Mouse (Mus musculus) adipocyte (in vitro differentiated cells): ENCODE results near the gene Pcnx3.

ENCODE experiments used
- DNase-seq: peaks from one replicate; pipeline ENCODE4 v3.0.0-alpha.2; 2016; ENCODE audit warnings: low spot score

Pcnx3 gene

DNA sequence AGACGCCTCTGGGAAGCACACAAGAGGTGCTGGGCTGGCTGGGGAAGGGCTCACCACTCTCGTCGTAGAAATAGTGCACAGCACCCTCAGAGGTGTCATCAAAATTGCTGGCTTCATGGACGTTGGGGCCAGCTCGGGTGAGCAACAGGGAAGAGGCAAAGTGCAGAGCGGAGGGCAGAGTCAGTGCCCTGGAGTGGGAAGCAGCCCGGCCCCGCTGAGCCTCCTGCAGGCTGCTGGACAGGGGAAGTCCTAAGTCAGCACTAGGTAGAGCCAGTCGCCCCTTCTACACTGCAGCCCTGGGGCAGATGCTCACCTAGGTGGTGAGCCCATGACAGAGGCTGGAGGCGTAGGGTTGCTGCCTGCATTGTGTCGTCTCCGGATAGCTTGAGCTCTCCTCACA, 4.5 kb downstream of the Pcnx3 start:
- DNase-seq, result no peak

DNA sequence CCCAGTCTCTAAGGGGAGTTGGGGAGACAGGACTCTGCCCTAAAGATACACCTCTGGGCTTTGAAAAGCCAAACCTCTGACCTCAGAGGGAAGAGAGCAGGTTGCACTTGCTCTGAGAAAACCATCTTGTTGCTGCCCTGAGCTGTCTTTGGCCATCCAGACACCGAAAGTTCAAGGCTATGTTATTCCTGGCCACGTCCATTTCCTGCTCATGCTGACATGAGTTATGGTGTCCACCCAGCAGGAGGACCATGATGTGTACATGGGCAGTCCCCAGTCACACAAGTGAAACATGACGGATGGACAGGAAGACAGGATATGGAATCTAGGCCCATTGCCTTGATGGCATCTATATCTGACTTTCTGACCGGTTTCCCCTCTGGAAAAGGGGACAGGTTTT, 8.3 kb downstream of the Pcnx3 start:
- no peak for DNase-seq

DNA sequence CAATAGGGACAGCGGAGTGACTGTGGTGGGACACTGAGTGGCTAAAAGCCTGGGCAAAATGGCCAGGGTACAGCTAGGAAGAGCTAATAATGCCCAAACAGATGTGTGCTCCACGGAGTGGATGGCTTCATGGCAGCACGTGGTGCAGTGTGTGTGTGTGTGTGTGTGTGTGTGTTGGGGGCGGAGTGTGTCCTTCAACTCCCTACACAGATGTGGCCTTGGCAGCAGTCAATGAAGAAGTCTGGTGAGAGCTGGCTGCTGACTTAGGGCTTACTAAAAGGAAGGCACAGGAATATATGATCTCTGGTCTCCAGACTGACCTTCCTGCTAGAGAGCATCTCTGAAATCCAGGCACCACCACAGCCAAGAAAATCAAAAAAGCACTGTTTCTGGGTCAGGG, 20.3 kb downstream of the Pcnx3 start:
- DNase-seq, result no peak

DNA sequence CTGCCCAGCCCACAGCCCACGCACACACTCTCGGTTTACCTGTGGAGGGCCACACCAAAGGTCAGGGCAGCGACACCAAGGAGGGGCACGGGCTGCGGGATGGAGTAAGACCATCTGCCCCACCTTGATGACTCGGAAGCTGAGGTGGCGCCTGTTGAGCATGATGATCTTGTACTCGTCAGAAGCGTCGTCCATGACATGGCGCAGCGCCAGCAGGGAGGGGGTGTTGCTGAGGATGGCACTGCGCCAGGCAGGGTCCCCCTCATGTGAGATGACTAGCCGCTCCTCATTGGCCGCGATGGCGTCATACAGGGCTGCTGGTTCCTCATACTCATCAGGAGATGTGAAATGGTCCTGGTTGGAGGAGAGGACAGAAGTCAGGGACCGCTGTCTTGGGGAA, 22.3 kb downstream of the Pcnx3 start:
- DNase-seq, result no peak

DNA sequence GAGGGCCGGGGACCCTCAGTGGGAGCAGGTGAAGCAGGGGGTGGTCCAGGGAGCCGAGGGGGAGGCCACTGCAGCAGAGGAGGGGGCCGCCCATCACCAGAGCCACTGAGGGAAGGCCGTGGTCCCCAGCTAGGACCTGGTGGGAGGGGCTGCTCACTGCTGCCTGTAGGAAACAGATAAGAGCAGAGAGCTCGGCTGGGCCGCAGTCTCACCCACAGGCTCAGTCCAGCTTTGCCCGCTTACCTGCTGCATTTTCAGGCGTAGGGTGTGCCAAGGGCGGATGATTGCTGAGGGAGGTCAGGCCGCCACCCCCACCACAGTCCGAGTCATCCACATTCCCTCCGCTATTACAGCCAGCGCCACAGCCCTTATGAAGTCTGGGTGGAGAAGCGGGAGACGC, 23.2 kb downstream of the Pcnx3 start:
- DNase-seq, result no peak

DNA sequence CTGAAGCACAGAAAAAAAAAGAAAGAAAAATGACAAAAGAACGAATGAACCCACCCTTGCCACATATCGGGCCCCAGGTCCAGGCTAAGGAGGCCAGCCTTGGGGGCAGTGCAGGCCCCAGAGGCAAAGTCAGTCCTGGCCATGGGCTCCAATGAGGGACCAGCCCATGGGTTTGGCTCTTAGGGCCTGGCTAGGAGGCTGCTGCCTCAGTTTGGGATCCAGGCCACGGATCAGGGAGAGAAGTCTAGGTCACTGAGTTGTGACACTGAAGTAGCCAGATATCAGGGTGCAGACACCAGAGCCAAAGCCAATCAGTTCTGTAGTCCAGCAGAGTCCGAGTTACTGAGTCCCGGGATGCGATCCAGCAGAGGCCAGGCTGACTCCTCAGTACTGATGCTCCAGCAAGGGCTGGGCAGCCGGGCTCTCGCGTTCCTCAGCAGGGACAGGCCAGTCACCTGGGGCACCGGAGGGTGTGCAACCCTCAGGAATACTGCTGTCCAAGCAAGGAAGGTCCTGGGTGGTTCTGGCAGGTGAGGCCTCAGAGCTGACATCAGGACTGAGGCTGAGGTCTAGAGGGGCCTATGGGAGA, 23.9 kb downstream of the Pcnx3 start:
- DNase-seq, result no peak

DNA sequence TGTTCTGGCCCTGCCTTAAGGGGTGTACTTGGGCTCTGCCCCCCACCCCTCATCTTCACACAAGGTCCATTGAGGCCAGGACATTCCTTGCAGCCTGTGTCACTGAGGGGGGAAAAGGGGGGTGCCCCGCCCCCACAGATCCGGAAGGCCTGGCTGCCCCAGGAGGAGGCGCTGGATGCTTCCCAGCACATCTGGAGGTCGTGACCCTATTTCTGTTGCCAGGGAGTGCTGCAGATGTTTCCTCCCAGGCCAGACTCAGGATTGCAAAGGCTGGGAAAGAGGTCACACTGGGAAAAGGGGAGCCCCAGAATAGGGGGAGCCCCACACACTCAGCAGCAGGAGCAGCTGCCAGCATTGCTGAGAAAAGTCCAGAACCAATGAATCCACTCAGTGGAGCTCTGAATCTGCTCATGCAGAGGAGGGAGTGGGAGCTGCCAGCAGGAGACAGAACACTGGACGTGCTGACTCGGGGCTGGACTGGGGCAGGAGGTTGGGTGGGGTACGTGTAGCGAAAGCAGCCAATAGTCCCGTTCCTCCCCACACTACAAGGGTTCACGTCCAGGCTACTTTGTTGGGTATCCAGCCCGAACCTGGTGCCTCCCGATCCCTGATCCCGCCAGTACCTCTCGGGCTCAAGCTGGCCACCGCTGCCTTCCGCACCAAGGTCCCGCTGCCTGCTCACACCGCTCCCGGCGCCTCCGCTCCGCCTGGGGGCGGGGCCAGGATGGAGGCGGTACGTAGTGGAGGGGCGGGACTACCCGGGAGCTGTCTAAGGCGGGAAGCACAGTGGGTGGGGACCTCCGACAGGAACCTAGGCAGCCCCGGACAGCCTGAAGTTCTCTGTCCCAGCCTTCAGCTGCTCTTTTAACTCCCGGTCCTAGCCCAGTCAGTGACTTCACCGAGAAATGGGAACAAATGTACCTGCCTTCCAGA, 25.5 kb downstream of the Pcnx3 start, which contains the start of gene Sipa1:
Gene Sipa1 (minus strand): TSS at position 727 of the 933 bp plus-strand sequence.
- peak; percentile 88 for DNase-seq

DNA sequence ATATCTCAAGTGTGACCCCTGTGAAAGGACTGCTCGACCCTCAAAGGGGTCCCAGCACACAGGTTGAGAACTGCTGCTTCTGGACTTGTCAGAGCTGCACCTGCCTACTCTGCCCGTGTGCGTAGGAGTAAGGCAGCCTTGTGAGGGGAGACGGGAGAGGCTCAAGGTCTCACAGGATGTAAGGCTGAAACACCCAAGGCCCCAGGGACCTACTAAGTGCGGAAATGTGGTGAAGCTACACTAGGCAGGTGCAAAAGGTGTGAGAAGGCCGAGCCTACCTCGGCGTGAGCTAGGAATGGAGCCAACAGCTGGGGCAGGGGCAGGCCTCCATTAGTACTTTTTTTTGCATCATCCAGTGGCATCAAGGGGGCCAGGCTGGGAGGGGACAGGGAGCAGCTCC, 26.4 kb downstream of the Pcnx3 start:
- DNase-seq, result no peak

DNA sequence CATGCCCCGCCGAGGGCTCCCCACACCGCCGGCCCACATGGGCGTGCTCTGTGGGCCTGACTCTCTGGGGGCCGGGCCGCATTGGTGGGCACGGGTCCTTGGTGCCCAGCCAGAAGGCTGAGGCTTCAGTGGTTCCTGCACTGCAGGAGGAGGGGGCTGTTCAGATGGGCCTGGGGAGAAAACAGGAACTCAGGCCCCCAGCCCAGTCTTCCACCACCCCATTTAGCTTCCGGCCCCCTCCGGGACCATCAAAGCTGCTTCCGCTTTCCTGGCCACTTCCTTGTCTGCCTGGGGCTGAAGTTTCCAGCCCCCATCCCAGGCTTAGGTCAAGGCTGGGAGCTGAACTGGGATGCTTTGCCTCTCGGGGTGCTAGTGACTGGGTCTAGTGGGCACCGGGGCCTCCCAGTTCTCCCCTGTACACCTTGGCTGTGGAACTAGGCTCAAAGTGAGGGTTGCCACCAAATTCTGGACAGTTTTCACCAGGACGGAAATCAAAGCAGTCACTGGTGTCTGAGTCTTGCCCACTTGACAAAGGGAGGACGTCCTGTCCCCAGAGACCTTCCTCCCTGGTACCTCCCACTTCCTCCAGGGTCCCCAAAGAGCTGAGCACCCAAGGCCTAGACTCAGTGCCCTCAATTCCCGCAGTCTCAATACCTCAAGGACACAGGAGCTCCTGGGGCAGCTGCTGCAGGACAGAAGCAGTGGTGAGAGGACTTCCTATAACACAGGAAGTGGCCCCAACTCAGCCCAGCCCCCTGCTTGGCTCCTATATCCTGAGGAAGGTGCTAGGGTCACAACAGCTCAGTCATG, 27.6 kb downstream of the Pcnx3 start:
- no peak for DNase-seq

DNA sequence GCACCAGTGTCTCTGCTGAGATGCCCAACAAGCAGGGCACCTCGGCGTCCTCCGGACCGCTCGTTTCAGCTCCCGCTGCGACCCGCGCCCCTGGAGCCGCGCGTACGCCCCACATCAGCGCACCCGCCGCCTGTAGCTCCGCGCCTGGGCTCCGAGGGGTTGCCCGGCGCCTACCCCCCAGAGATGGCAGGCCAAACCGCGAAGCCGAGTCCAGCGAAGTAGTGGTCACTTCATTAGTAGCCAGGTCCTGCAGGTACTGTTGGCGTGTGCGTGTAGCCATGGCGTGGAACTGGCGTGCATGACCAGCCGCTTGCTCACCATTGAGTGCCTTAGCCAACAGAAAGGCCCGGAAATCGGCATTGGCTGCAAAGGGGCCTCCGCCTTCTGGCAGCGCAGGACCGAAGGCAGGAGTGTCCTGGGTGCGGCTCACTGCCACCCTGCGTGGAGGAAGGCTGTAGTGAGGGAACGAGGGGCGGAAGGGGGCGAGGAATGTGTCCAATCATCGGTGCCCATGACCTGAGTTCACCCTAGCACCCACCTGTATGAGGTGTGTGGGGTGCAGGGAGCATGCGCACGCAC, 33.9 kb downstream of the Pcnx3 start:
- DNase-seq, result no peak

DNA sequence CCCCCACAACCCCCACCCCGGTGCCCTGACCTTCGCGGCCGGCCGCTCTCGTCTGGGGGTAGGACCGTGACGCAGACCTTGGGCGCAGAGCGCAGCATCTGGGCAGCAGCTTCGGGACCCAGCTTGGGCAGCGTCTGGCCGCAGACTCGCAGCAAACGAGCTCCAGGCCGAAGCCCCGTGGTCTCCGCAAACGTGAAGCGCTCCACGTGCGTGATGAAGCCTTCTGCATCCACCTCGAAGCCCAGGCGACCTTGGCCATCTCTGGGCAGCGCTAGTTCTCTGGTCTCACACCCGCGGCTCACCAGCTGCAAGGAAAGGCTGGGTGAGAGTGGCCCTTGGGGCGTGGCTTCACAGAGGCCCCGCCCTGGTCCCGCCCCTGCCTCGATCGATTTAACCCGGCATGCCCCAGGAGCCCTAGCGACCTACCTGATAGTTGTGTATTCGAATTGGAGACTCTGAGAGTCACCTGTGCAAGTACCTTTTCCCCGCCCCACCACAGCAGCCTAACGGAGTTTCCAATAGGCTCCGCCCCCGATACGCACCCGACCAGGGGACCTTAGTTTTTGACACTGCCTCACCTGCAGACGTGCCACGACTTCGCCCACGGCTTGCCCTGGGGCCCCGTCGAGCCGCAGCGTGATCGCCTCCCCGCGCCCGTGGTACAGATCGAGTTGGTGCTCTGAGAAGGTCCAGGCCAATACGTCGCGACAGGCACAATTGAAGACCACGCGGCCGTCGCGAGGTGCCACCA, 34.6 kb downstream of the Pcnx3 start:
- DNase-seq, result no peak

DNA sequence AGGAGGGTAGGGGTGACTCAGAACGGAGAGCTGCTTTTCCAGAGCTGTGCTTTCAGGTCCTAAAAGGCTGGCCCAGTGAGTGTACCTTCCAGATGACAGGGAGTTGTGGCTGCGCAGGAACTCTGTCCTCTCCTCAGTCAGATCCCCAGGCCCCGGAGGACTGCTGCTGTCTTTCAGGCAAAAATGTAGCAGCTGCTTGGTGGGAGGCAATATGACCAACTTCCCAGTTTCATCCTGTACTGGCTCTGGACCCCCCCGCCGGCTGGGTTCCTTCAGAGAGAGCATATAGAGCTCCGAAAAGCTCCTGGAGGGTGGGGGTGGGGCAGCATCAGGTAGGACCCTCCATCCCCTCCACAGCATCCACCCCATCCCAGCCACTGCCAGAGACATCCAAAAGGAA, 36.1 kb downstream of the Pcnx3 start:
- DNase-seq, result no peak

DNA sequence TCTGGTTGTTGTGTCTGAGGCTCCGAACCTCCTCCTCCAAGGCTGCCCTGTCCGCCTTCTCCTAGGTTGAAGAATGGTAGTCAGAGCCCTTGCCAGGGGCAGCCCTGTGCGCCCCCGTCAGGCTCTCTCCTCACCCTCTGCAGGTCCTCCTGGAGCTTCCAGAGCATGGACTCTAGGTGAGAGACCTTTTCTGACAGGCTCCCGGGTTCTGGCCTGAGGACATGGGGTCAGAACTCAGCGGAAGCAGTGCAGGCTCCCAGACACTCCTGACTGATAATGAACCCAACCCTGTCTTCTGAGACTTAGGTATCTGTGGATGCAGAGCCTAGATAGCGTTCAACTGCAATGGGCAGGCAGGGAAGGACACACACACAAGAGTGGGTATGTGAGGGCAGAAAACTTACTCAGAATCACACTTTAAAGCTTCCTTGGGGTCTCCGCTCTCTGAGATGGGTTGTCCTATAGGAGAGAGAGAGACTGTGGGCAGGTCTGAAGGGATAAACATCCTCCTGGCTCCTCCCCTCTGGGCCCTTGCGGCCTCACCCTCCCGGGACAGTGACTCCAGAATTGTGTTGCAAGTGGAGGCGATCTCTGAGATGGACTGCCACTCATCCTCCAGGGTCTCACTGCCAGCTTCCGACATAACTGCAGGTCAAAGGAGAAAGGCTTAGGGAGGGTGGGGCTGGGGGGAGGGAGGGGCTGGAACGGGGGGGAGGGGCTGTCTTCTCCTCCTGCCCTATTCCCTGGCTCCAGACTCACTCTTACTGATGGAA, 37.0 kb downstream of the Pcnx3 start:
- peak; percentile 72 for DNase-seq

DNA sequence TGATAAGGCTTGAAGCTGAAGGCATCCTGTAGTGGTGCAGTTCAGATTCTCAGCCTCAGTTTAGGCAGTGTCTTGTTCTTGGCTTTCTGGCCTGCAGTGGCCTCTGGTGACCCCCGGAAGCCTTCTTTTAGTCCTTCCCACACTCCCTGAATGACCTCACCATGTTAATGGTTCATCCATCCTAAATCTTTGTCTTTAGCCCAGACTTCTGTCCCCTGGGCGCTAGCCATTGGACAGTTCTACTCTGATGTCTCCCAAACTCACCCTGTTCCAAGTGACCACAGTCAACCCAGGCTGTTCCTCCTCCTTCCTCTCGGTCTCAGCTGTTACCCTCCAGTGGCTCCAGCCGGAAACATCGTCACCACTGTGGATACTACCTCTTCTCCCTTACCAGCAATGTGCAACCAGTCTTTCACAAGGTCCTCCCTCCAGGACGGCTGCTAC, 39.4 kb downstream of the Pcnx3 start:
- DNase-seq, result no peak

DNA sequence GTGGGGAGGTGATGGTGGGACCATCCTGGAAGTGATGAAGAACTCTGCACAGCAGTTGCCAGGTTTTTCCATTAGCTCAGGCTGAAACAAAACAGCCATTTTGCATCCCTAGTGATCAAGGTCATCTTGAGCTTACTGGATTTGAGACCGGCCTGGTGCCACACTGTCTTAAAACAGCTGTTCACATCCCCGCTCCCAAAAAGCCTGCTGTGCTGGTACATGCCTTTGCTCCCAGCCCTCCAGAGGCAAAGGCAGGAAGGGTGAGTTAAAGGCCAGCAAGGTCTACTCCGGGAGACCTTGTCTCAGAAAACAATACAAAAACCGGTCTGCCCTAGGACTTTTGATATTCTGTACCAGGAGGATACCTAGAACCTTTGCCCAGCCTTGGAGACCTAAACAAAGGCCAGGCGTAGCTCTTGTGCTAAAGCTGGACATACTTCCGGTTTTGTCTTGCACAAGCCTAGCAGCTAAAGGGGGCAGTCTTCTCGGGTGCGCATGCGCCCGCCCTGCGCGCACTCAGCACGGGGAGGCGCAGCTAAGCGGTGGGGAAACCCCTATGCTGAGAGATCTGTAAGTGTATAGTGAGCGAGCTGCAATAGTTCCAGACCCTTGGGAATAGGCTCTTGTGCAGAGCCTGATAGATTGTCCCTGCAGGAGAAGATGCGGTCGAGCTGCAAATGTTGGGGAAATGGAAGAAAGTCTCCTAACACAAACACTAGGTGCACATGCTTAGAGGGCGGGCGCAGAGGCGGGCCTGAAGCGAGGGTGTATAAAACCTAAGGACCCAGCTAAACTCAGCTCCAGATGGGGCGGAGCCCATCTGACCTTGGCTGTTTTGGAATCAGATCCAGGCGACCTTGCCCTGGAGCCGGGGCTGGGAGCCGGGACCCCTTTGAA, 40.1 kb downstream of the Pcnx3 start:
- DNase-seq, result peak; percentile 68

DNA sequence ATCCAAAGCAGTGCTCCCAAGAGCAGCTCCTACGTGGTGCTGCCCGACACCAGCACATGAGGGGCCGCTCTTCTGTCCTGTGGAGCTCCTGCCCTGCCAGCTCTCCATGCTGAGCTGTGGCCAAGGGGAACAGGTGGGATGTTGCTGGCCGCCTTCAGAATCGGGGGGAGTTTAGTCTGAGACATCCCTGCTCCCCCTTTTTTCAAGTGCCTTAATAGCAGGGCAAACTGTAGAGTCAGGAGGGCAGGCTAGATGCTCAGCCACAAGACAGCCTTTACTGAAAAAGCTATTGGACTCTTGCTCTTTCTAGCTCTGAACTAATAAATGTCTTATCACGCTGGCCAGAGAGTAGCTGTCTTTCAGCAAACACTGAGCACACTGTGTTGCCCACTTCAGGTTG, 40.9 kb downstream of the Pcnx3 start:
- no peak for DNase-seq

DNA sequence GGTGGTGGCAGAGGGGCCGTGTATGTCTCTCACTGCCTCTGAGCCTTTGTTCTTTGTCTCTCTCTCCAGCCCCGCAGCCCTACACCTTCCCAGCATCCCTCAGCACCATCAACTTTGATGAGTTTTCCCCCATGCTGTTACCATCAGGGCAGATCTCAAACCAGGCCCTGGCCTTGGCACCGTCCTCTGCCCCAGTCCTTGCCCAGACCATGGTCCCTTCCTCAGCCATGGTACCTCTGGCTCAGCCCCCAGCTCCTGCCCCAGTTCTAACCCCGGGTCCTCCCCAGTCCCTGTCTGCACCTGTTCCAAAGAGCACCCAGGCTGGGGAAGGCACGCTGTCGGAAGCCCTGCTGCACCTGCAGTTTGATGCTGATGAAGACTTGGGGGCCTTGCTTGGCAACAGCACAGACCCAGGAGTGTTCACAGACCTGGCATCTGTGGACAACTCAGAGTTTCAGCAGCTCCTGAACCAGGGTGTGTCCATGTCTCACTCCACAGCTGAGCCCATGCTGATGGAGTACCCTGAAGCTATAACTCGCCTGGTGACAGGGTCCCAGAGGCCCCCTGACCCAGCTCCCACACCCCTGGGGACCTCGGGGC, 41.9 kb downstream of the Pcnx3 start:
- DNase-seq, result no peak

DNA sequence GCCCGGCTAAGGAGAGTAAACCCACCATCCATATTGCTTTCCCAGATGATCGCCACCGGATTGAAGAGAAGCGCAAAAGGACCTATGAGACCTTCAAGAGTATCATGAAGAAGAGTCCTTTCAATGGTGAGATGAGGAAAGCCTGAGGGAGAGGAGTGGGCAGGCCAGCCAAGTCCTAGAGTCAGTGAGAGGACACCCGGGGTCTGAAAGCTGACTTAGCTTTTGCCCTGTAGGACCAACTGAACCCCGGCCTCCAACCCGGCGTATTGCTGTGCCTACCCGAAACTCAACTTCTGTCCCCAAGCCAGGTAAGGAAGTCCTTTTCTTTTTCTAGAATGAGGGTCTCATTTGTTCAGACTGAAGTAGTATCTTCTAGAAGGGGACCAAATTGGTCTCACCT, 43.4 kb downstream of the Pcnx3 start:
- DNase-seq, result no peak

DNA sequence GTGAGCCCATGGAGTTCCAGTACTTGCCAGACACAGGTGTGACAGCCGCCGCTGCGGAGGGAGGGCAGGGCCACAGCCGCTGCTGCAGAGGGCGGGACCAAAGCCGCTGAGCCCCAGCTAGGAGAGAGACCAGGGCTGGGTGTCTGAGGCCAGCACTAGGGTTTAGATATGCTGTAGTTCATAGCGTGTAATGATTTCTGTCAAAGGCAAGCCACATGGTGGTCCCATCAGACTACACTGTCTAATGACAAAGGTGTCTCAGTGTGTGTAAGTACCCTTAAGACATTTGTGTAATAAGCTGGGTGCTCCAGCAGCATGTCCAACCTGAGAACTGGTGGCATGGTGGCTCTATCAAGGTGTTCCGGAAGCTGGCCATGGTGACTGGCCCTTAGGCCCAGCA, 47.1 kb downstream of the Pcnx3 start:
- DNase-seq, result no peak
